Mouse (Mus musculus): ENCODE results near the gene Tnn. TPM values are rescaled to one million over a fixed set of nuclear protein-coding genes. Genes with fewer than 3 reads are reported as not detected.
A peak's percentile ranks its signal among the peaks of the same experiment; 100 is the strongest.

Tnn gene
- polyA plus RNA-seq, 2 experiments from 2014 or later = 0.15 TPM; not detected in 1

DNA sequence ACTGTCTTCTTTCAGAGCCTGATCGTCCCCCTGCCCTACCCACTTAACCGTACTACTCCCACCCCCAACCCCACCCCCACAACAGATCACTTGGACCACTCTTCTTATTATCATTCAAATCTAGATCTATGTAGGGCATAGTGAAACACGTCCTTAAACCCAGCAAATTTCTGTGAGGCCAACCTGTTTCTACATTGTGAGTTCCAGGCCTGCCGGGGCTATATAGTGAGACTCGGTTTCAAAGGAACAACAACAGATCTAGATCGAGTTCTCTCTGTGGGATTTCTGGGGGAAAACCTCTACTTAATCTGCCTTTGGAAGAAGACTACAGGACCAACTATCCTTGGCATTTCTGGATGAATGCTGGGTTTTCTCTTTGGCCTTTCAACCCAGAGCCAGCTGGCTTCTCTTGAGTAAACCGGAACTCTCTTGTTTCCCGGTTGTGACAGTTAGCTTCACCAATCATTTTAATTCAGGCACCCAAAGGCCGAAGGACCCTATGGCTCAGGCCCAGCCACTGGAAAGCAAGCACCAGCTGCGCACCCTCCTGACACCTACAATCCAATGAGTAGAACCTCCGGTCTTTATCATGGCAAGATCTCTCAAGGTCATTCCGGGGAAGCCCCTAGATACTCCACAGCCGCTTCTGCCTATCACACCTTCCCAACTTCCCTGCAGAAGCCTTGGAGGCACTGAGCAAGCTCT is 110.0 kb downstream of the Tnn start:
- no peak for ATAC-seq

GRCm38 (mm10) chr1:160042351-160042750 is 111.0 kb downstream of the Tnn start:
- no peak for ATAC-seq

DNA sequence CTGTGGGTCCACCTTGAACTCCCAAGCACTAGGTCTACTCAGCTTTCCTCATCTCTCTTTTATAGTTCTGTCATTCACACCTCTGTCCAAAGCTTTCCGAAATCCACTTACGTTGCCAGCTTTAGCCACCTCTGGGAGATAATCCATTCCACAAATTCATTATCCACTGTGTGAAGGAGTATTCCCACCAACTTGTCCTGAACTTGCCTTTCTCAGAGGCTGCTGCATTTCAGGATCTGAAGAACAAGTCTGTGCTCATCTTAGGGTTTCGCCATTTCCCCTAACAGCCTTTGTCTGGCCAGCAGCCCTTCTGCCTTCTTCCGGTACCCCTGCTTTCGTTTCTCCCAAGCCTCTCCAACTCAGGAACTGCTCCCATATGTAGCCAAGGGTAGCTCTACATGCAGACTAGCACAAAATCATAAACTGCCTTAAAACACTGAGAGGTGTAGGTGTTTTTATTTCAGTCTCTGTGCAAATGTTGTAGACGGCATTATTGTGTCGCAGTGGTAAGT is 112.1 kb downstream of the Tnn start:
- ATAC-seq = no peak

- ATAC-seq = no peak
Measured at GRCm38 (mm10) chr1:160039951-160040645, 113.3 kb downstream of the Tnn start.

GRCm38 (mm10) chr1:160036996-160037521 is 116.3 kb downstream of the Tnn start:
- ATAC-seq = peak; percentile 56

GRCm38 (mm10) chr1:160035561-160035960 is 117.8 kb downstream of the Tnn start:
- ATAC-seq = no peak

Other genes with a start within 250 kb of the Tnn start
- 100 to 1,000 TPM; 144 to 219 TPM for gene 4930523C07Rik, start 109.2 kb downstream of the Tnn start, polyA plus RNA-seq (2017; shearing (Covaris generic))
- gene Mrps14, start 41.6 kb upstream of the Tnn start, polyA plus RNA-seq (2017; shearing (Covaris generic)) = 100 to 1,000 TPM; 251 to 260 TPM
- 100 to 1,000 TPM; 114 to 115 TPM for gene Cacybp, start 59.3 kb upstream of the Tnn start, polyA plus RNA-seq (2017; shearing (Covaris generic))